Mouse (Mus musculus) megakaryocyte, embryonic 14.5 days (primary cell): ENCODE results near the gene Laptm4a.

Source experiments
- FLI1 ChIP-seq: IDR thresholded peaks from 2 replicates; pipeline ENCODE4 v1.6.1; 2012; ENCODE audit warnings: low read length, inconsistent platforms, mixed read lengths
- GATA1 ChIP-seq: IDR thresholded peaks from 3 replicates; pipeline ENCODE4 v1.6.1; 2012; ENCODE audit warnings: mixed read lengths, low read length, inconsistent platforms, borderline replicate concordance

- TF ChIP-seq GATA1 (no peak), FLI1 (no peak)
Observed at GRCm38 (mm10) chr12:8954161-8954561, 32.7 kb downstream of the Laptm4a start.
